Mouse (Mus musculus) large intestine, adult 2 months (tissue): ENCODE results near the gene Zfp651. TPM values are rescaled to one million over a fixed set of nuclear protein-coding genes. Genes with fewer than 3 reads are reported as not detected.

Experiments
- DNase-seq: peaks from one replicate; pipeline ENCODE4 v3.0.0-alpha.2; 2012; ENCODE audit warnings: low read depth, low spot score
- WGBS: fragments of 180-500 bp; shearing (Covaris S2); methylation state at CpG from one replicate; pipeline ENCODE4 v1.1.7; 2018; 5-methylcytosine and 5-hydroxymethylcytosine counted together
- polyA plus RNA-seq: library from polyadenylated mRNA; depleted of rRNA; stranded (reverse); fragments of >200 nt; gene quantifications from 2 replicates; pipeline ENCODE4 v1.2.3, GENCODE M21; 2012; rRNA removed

The Zfp651 gene
- 8.1 and 9.4 TPM in 2 replicates for polyA plus RNA-seq

DNA sequence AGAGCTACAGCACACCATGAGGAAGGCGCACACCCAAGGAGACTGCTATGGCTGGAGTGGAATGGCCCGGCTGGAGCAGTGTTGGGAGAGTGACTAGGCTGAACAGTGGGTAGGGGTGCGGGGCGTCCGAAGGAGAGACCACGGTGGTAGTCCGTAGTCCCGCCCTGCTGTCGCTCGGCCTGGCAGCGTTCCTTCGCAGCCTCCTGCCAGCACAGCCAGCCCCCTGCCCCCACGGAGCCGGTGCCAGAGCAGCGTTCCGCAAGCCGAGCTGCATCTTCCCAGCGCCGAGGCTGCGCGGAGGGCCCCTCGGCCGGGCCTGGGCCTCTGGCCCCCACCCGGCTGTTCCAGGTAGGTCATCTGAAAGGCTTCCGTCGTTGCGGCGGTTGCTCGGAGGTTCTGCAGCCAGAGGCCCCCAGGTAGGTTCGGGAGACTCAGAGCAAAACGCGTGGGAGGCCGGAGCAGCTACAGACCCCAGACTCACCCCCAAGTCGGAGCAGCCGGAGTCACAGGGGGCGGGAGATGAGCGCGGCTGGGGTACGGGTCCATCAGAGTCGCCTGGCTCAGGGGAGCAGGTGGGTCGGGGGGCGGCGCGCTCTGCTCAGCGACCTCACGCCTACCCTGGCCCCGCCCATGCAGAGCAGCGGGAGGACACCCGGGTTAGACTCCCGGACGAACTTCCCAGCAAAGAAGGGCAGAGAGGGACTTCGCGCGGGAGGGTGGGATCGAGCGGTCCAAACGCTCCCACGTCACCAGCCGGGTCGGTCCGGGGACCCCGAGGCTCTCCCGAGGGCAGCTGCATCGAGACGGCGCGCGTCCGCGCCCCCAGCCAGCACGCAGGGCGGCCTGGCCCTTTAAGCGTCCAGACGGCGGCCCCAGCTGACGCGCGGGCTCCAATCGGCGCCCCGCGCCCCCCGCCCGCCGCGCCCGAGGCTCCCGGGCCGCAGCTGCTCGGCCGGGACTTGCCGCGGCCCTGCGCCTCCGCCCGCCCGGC lies at the start of gene Zfp651:
TSS of gene Zfp651 (plus strand) at position 240 of the 991 bp plus-strand sequence.
- WGBS, result 2% methylated on average over 97 of the region's 97 CpGs
- no peak for DNase-seq

GRCm38 (mm10) chr9:121709898-121710583 lies 49.1 kb upstream of the Zfp651 start, which contains the start of gene Ss18l2:
Gene Ss18l2 (plus strand): TSS chr9:121710329.
- DNase-seq, result peak; percentile 99
- WGBS, result 5% methylated on average over 37 of the region's 37 CpGs

DNA sequence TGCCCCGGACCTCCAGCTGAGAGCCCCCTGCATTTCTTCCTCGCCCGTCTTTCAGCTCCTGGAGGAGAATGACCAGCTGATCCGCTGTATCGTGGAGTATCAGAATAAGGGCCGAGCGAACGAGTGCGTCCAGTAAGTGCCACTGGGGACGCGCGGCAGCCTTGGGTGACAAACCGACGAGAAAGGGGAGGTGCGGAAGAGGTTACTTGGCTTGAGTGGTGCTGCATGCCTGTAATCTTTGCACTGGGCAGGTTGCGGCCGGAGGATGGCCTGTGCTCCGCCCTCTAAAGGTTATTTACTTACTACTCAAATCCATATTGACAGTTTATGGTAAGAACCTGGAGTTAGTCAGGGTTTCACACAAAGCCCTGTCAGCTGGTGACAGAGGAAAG lies 48.5 kb upstream of the Zfp651 start:
- DNase-seq, result no peak
- under 1% methylated on average over 18 of the region's 18 CpGs for WGBS

GRCm38 (mm10) chr9:121717048-121717447 lies 42.1 kb upstream of the Zfp651 start:
- 92% methylated on average over 2 of the region's 2 CpGs for WGBS
- no peak for DNase-seq

DNA sequence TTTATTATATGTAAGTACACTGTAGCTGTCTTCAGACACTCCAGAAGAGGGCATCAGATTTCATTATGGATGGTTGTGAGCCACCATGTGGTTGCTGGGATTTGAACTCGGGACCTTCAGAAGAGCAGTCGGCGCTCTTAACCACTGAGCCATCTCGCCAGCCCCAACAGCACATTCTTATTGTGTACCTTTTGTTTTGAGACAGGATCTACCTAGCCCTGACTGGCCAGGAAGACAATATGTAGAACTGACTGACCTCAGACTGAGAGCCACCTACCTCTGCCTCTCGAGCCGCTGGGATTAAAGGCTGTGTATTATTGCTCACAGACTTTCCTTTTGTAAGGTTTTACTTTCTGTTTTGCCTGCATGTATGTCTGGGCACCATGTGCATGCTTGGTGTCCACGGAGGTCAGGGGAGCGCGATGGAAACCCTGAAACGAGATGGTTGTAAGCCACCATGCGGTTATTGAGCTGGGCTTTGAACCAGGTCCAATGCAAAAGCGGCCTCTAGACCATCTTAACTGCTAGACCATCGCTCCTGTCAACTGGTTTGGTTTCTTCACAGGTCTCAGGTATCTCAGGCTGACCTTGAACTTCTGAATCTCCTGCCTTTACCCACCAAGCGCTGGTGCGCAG lies 40.9 kb upstream of the Zfp651 start:
- no peak for DNase-seq

GRCm38 (mm10) chr9:121718792-121719318 lies 40.3 kb upstream of the Zfp651 start, which contains the start of gene Nktr:
Gene Nktr (plus strand): TSS chr9:121719169.
- peak; percentile 93 for DNase-seq
- WGBS, result under 1% methylated on average over 54 of the region's 61 CpGs

More for the DNA sequence above, 40.9 kb upstream of the Zfp651 start:
- 54% methylated on average over 15 of the region's 15 CpGs for WGBS

DNA sequence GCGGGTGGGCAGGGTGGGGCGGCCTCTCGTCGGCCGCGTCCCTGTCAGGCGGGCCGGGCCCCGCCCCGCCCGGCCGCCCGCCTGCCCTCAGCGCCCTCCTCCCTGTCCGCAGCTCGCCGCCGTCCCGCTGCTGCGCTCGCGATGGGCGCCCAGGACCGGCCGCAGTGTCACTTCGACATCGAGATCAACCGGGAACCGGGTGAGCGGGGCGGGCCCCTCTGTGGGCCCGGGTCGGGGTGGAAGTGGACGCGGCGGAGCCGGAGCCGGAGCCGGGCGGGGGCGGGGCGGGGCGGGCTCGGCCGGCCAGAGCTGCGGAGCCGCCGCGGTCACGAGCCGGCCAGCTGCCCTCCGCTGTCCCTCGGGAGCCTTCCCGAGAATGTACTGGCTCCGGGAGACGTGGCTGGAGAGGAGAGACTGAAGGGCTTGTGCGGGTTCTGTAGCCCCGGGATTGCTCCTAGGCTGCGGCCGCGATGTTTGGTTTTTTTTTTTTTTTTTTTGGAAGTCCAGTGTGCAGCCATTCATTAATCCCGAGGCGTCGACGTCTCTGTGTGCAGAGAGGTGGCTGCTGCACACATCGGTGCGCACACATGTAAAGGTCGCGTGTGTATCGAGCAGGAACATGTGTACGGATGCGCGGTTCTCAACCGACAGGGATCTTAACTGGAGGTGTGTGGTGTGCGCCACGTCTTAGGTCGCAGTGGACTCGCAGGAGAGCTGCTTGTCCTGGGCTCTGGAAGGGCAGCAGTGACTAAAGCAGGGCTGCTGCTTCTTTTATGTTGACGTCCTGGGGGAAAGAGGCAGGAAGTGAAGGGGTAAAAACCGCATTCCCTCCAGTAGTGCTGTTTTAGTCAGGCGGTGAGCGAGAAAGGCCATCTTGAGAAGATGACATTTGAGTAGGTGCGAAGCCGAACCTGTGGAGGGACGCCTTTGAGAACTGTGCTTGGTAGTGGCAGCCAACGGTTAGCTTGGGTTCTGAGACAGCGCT lies 39.5 kb upstream of the Zfp651 start:
- under 1% methylated on average over 85 of the region's 87 CpGs for WGBS
- no peak for DNase-seq

GRCm38 (mm10) chr9:121740490-121740889 lies 18.6 kb upstream of the Zfp651 start:
- no peak for DNase-seq
- 82% methylated on average over 6 of the region's 6 CpGs for WGBS

GRCm38 (mm10) chr9:121741168-121741567 lies 18.0 kb upstream of the Zfp651 start:
- no peak for DNase-seq
- WGBS, result 93% methylated on average over 3 of the region's 3 CpGs

- DNase-seq, result no peak
- WGBS, result 87% methylated on average over 8 of the region's 8 CpGs
Measured at GRCm38 (mm10) chr9:121744051-121744450, 15.1 kb upstream of the Zfp651 start.

- DNase-seq, result no peak
- 91% methylated on average over 9 of the region's 9 CpGs for WGBS
Measured at GRCm38 (mm10) chr9:121752774-121753173, 6.4 kb upstream of the Zfp651 start.

- DNase-seq, result no peak
- WGBS, result 86% methylated on average over 3 of the region's 3 CpGs
Measured at GRCm38 (mm10) chr9:121754624-121755023, 4.5 kb upstream of the Zfp651 start.

GRCm38 (mm10) chr9:121756785-121757184 lies 2.3 kb upstream of the Zfp651 start:
- DNase-seq, result no peak
- 81% methylated on average over 3 of the region's 3 CpGs for WGBS

GRCm38 (mm10) chr9:121757432-121757831 lies 1.7 kb upstream of the Zfp651 start:
- no peak for DNase-seq
- 52% methylated on average over 3 of the region's 3 CpGs for WGBS

DNA sequence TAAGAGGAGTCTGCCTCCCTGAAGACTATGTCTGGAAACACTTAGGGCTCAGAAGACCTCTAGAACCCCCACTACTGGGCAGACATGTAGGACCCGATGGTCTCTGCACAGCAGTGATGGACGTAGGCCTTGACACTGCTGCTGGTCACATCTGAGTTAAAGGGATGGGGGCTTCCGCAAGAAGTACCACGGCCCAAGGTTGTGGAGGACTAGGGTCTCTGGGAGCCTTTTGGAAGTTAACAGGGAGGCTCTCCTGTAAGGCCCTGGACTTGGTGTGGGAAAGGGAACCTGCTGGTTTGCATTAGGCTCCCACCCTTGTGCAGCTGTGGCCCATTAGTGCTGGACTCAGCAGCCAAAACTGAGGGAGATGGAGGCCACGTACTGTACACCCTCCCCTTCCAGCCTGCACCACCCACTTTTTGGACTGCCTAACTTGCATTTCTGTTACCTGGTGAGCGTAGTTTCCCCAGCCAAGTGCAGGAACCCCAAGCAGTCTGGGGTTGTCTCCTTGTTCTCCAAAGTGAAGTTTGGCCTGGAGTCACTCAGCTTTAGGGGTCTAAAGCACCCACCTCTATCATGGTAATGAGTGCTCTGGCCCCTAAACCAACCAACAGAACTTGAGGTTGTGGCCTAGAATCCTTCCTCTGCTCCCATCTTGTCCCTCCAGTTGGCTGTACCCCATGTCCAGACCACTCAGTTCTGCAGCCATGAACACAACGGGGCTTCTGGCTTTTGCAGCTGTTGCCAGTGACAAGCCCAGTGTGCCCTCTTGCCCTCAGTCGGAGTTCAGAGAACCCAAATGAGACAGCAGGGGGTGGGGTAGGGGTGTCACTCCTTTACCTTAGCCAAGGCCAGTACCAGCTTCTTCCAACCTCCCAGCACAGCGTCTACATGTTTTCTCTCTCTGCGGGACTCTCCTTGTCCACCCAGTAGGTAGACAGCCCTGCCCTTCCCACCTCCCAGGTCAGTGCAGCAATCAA lies 1.0 kb upstream of the Zfp651 start:
- DNase-seq, result no peak
- WGBS, result 52% methylated on average over 10 of the region's 10 CpGs

DNA sequence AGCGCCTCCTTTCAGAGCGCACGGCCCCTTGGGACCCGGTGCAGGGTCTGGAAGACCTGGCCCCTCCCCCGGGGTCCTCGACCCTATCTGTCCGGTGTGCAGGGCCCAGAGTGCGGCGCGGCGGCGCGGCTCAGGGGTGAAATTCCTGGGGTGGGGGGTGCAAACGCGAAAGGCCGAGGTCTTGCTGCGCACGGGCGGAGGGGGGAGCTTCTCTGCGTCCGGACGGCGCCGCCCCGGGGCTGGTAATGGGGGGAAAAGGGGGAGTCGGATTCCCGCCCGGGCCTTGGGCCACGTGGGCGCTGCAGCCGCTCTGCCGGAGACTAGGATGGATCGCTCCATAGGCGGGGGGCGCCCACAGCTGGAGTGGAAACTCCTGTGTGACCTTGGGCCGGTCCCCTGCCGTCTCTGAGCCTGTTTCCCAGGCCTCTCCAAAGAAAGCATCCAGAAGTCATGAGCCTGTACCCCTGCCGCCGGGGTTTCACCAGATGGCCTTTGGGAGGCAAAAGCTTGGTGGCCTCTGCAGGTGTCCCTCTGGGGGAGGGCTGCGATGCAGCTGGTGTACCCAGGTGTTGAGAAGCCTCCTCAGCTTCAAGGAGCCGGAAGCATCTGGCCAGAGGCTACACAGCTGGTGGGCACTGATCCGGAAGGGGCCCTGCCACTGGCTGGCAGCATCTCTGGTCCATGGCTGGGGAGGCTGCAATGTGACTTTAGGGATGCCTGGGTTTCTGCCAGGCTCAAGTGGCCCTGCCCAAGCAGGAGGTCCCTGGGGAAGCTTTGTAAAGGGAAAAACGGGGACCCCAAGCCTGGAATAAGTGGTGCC lies 1.4 kb downstream of the Zfp651 start:
- 3% methylated on average over 42 of the region's 43 CpGs for WGBS
- DNase-seq, result no peak
